Mouse (Mus musculus): ENCODE results near the gene Lmod3.

GRCm38 (mm10) chr6:97295866-97296527, 43.4 kb upstream of the Lmod3 start:
- no peak for TF ChIP-seq CTCF (IDR thresholded peaks at IDR 0.05; ENCODE audit: low read depth)
- no peak for TF ChIP-seq EP300 (IDR thresholded peaks at IDR 0.05; ENCODE audit: low read depth)

All from heart, postnatal 0 days (tissue).